8 mouse cellular contexts compared by ENCODE assay signal in genomic region chr4:135685906-135686567, GRCm38 (mm10). TPM values are rescaled to one million over a fixed set of nuclear protein-coding genes. Genes with fewer than 3 reads are reported as not detected.
DNase-seq lines count a peak whose midpoint lies in the region; ATAC-seq and TF ChIP-seq lines count a peak whose summit lies in the region.

TSS of gene Ifnlr1 (plus strand) at chr4:135686287.

- H3K9ac ChIP-seq in heart, embryonic 12.5 days = peak within 1 kb of the TSS; percentile 75
- peak within 1 kb of the TSS; percentile 55 for H3K9ac ChIP-seq in kidney, embryonic 15.5 days
- peak within 1 kb of the TSS; percentile 25; the same call in 1 of the 2 replicates for H3K9ac ChIP-seq in liver, embryonic 16.5 days (ENCODE audit: low read depth, low read length)
- peak within 1 kb of the TSS; percentile 50 for H3K9ac ChIP-seq in neural tube, embryonic 14.5 days (replicated peaks; ENCODE audit: low read depth, low read length)

- no peaks in the 10 kb centered on the region for H3K4me1 ChIP-seq in cortical plate, adult 2 months (ENCODE audit: control insufficient read depth, insufficient read depth, low read length)
- peaks cover 4% of the 10 kb centered on the region for H3K4me1 ChIP-seq in heart, embryonic 12.5 days (replicated peaks)
- peaks cover 9% of the 10 kb centered on the region; the same call in 1 of the 2 replicates for H3K4me1 ChIP-seq in kidney, embryonic 15.5 days
- no peaks in the 10 kb centered on the region; the same call in 1 of the 2 replicates for H3K4me1 ChIP-seq in liver, embryonic 16.5 days (ENCODE audit: control insufficient read depth, low read depth, low read length)
- peaks cover 7% of the 10 kb centered on the region; the same call in 1 of the 2 replicates for H3K4me1 ChIP-seq in neural tube, embryonic 14.5 days (ENCODE audit: control insufficient read depth, insufficient read depth, low read length)

- no peaks in the 10 kb centered on the region for H3K36me3 ChIP-seq in heart, embryonic 12.5 days
- no peaks in the 10 kb centered on the region for H3K36me3 ChIP-seq in kidney, embryonic 15.5 days
- H3K36me3 ChIP-seq in liver, embryonic 16.5 days (ENCODE audit: control insufficient read depth, insufficient read depth) = no peaks in the 10 kb centered on the region
- H3K36me3 ChIP-seq in neural tube, embryonic 14.5 days (ENCODE audit: control insufficient read depth, insufficient read depth, low read length) = no peaks in the 10 kb centered on the region

- no peak for TF ChIP-seq CTCF in cortical plate, adult 2 months (IDR thresholded peaks at IDR 0.05; ENCODE audit: extremely low read depth, insufficient read depth, low read length)

- no peak within 1 kb of the TSS for H3K27ac ChIP-seq in cortical plate, adult 2 months (ENCODE audit: insufficient read depth, low read length)
- no peak within 1 kb of the TSS for H3K27ac ChIP-seq in heart, embryonic 12.5 days (ENCODE audit: poor library complexity, severe bottlenecking)
- no peak within 1 kb of the TSS for H3K27ac ChIP-seq in kidney, embryonic 15.5 days
- H3K27ac ChIP-seq in liver, embryonic 16.5 days (ENCODE audit: low read length) = no peak within 1 kb of the TSS
- no peak within 1 kb of the TSS for H3K27ac ChIP-seq in neural tube, embryonic 14.5 days (ENCODE audit: low read depth, low read length)

- WGBS in heart, embryonic 12.5 days = 2% methylated on average over 41 of the region's 41 CpGs
- under 1% methylated on average over 39 of the region's 41 CpGs for WGBS in kidney, embryonic 15.5 days
- WGBS in liver, embryonic 16.5 days (ENCODE audit: insufficient replicate concordance) = under 1% methylated on average over 38 of the region's 41 CpGs
- WGBS in neural tube, embryonic 14.5 days = 1% methylated on average over 41 of the region's 41 CpGs

- peak; percentile 7 to 19 for DNase-seq in cerebellum, adult 18-20 months
- no peak for DNase-seq in cerebellum, adult 8-10 months
- DNase-seq in urinary bladder, postnatal 25 days (ENCODE audit: low spot score) = peak; percentile 53

- H3K4me3 ChIP-seq in cortical plate, adult 2 months (ENCODE audit: insufficient read depth, low read length) = 0 out of 2 replicates have a peak within 1 kb of the TSS, but pooled peaks have one; percentile 5
- peak within 1 kb of the TSS; percentile 76 for H3K4me3 ChIP-seq in heart, embryonic 12.5 days
- H3K4me3 ChIP-seq in kidney, embryonic 15.5 days (replicated peaks) = peak within 1 kb of the TSS; percentile 62
- peak within 1 kb of the TSS; percentile 57 for H3K4me3 ChIP-seq in liver, embryonic 16.5 days (ENCODE audit: low read depth, low read length)
- H3K4me3 ChIP-seq in neural tube, embryonic 14.5 days (ENCODE audit: low read depth, low read length) = peak within 1 kb of the TSS; percentile 38

- H3K4me2 ChIP-seq in heart, embryonic 12.5 days = peak within 1 kb of the TSS; percentile 98
- H3K4me2 ChIP-seq in kidney, embryonic 15.5 days = peak within 1 kb of the TSS; percentile 95
- peak within 1 kb of the TSS; percentile 62 for H3K4me2 ChIP-seq in liver, embryonic 16.5 days (ENCODE audit: low read depth, low read length)
- H3K4me2 ChIP-seq in neural tube, embryonic 14.5 days (ENCODE audit: low read depth, low read length) = peak within 1 kb of the TSS; percentile 91

- H3K9me3 ChIP-seq in heart, embryonic 12.5 days (replicated peaks) = no peaks in the 10 kb centered on the region
- no peaks in the 10 kb centered on the region for H3K9me3 ChIP-seq in kidney, embryonic 15.5 days (replicated peaks)
- no peaks in the 10 kb centered on the region for H3K9me3 ChIP-seq in liver, embryonic 16.5 days (replicated peaks; ENCODE audit: control insufficient read depth, low read length)
- H3K9me3 ChIP-seq in neural tube, embryonic 14.5 days (ENCODE audit: control insufficient read depth, low read length) = no peaks in the 10 kb centered on the region

- ATAC-seq in heart, embryonic 12.5 days (ENCODE audit: insufficient number of reproducible peaks, low FRiP score) = peak; percentile 45; the same call in 1 of the 2 replicates
- ATAC-seq in kidney, embryonic 15.5 days (replicated peaks; ENCODE audit: low FRiP score) = 0 out of 2 replicates have a peak, but pooled peaks have one; percentile 47
- ATAC-seq in liver, embryonic 16.5 days (ENCODE audit: low read depth) = no peak
- ATAC-seq in neural tube, embryonic 14.5 days (ENCODE audit: low read depth) = no peak

- TF ChIP-seq POLR2A in cortical plate, adult 2 months (IDR thresholded peaks at IDR 0.05; ENCODE audit: extremely low read depth, insufficient read depth, low read length) = no peak

- peaks cover 50% of the 10 kb centered on the region for H3K27me3 ChIP-seq in heart, embryonic 12.5 days (replicated peaks)
- peaks cover 33% of the 10 kb centered on the region for H3K27me3 ChIP-seq in kidney, embryonic 15.5 days
- peaks cover 49% of the 10 kb centered on the region for H3K27me3 ChIP-seq in liver, embryonic 16.5 days (ENCODE audit: control insufficient read depth, insufficient read depth, low read depth, low read length)
- peaks cover 25% of the 10 kb centered on the region for H3K27me3 ChIP-seq in neural tube, embryonic 14.5 days (ENCODE audit: control insufficient read depth, insufficient read depth, low read length)

RNA-seq across cellular contexts. Expression of gene Ifnlr1, which starts in this region (rescaled TPM):
- polyA plus RNA-seq in cortical plate, adult 2 months (2012; rRNA removed) = 0.11 and 0.15 TPM in 2 replicates
- 0.28 and 0.69 TPM in 2 replicates for polyA plus RNA-seq in heart, embryonic 12.5 days (2016; fragmentation: Nextera tagmentation; extraction: Ambion mirVana)
- polyA plus RNA-seq in kidney, embryonic 15.5 days (2015; fragmentation: Nextera tagmentation; extraction: Ambion mirVana) = 1.1 TPM in 2 replicates
- 0.19 and 0.31 TPM in 2 replicates for polyA plus RNA-seq in liver, embryonic 16.5 days (2015; fragmentation: Nextera tagmentation; extraction: Ambion mirVana)
- 0.32 and 0.46 TPM in 2 replicates for polyA plus RNA-seq in neural tube, embryonic 14.5 days (2014; fragmentation: Nextera tagmentation; extraction: Ambion mirVana)

Comparison
In these comparisons a context has a peak if more than half of its experiments do, and no peak if none do; other contexts are left out.
1. Peak in ATAC-seq, H3K4me3 ChIP-seq, H3K9ac ChIP-seq and H3K4me2 ChIP-seq in heart, embryonic 12.5 days; RNA of the gene not detected or under 1 TPM.
2. H3K4me3 ChIP-seq: peak in every context shown above with its lines; median percentile 76 in heart, embryonic 12.5 days; 62 in kidney, embryonic 15.5 days; 57 in liver, embryonic 16.5 days; 38 in neural tube, embryonic 14.5 days; 5 in cortical plate, adult 2 months.
3. H3K9ac ChIP-seq: peak in every context shown above with its lines; median percentile 75 in heart, embryonic 12.5 days; 55 in kidney, embryonic 15.5 days; 50 in neural tube, embryonic 14.5 days; 25 in liver, embryonic 16.5 days.